In the genomic region with DNA sequence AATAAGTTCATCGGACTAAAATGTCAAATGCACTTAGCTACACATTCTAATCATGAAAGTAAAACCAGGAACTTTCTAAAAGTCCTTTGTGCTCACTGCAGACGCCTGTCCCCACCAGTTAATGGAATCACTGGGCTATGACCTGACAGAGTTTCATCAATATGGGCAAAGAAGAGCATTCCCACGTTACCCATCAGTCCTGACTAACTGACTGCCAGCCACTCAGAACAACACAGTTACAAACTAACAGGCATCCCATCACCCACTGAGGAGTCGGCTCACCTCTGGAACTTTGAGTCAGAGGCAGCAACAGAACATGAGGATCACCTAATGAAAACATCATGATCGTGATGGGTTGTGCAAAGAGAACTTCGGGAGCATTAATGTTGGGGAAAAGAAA, we compare ENCODE assay signal across 26 mouse cellular contexts.
DNase-seq lines count a peak whose midpoint lies in the region; ATAC-seq and TF ChIP-seq lines count a peak whose summit lies in the region.
"Had no signal": no experiment of that assay in that cellular context is flagged by ENCODE, and none has a peak within 500 bp of the region (broad histone marks: within the 10 kb centered on the region; RNA-seq: fewer than 3 reads in every experiment).

No protein-coding gene starts in this region.

- peak; percentile 5 for DNase-seq in embryo, embryonic 10.5 days (ENCODE audit: low spot score)
- no peak for DNase-seq in embryo, embryonic 10 days (ENCODE audit: low spot score)
- DNase-seq in kidney, adult 2 months = no peak
- peak; percentile 12 for DNase-seq in midbrain, embryonic 10.5 days (ENCODE audit: low spot score)
- no peak for DNase-seq in midbrain, postnatal 0 days (ENCODE audit: low spot score)
- DNase-seq: adrenal gland, adult 8-10 months; adrenal gland, postnatal 25 days; cerebellum, adult 11-12 months; cerebellum, adult 8-10 months; cerebellum, postnatal 10 days; cerebellum, postnatal 36 days; gastrocnemius, postnatal 25 days; heart, adult 18-20 months; heart, postnatal 10 days; heart, postnatal 36 days had no signal

- H3K9me3 ChIP-seq in kidney, embryonic 14.5 days (ENCODE audit: control insufficient read depth, low read length) = no peaks in the 10 kb centered on the region
- no peaks in the 10 kb centered on the region for H3K9me3 ChIP-seq in midbrain, embryonic 10.5 days (replicated peaks)
- H3K9me3 ChIP-seq in midbrain, postnatal 0 days (ENCODE audit: low read length) = no peaks in the 10 kb centered on the region
- H3K9me3 ChIP-seq: embryonic facial prominence, embryonic 13.5 days; forebrain, embryonic 12.5 days; forebrain, embryonic 15.5 days; heart, embryonic 15.5 days; hindbrain, embryonic 10.5 days; hindbrain, embryonic 13.5 days had no signal

- TF ChIP-seq POLR2A in kidney, adult 2 months (IDR thresholded peaks at IDR 0.05; ENCODE audit: low read depth, low read length) = no peak

- H3K4me1 ChIP-seq in kidney, embryonic 14.5 days (ENCODE audit: control insufficient read depth, insufficient read depth, low read length) = no peaks in the 10 kb centered on the region
- no peaks in the 10 kb centered on the region for H3K4me1 ChIP-seq in kidney, adult 2 months (ENCODE audit: control insufficient read depth, insufficient read depth, low read length)
- no peaks in the 10 kb centered on the region for H3K4me1 ChIP-seq in midbrain, embryonic 10.5 days
- H3K4me1 ChIP-seq in midbrain, postnatal 0 days (ENCODE audit: insufficient read depth, low read length) = no peaks in the 10 kb centered on the region
- H3K4me1 ChIP-seq: forebrain, embryonic 12.5 days; forebrain, embryonic 15.5 days; heart, embryonic 12.5 days; heart, embryonic 15.5 days; hindbrain, embryonic 13.5 days had no signal

- ATAC-seq in kidney, embryonic 14.5 days (ENCODE audit: low FRiP score, low TSS enrichment) = peak; percentile 46; the same call in 1 of the 2 replicates
- ATAC-seq in midbrain, postnatal 0 days (ENCODE audit: low FRiP score) = no peak
- ATAC-seq: activated CD4-positive, CD25-positive, alpha-beta regulatory T cell, adult 4 months; forebrain, embryonic 15.5 days; hindbrain, embryonic 16.5 days had no signal

- no peak overlapping the region for H3K4me2 ChIP-seq in kidney, embryonic 14.5 days (replicated peaks; ENCODE audit: low read depth, low read length)
- no peak overlapping the region for H3K4me2 ChIP-seq in midbrain, postnatal 0 days (ENCODE audit: low read depth, low read length, poor library complexity, severe bottlenecking)
- H3K4me2 ChIP-seq: embryonic facial prominence, embryonic 13.5 days; forebrain, embryonic 12.5 days; forebrain, embryonic 15.5 days; heart, embryonic 12.5 days; heart, embryonic 15.5 days; hindbrain, embryonic 13.5 days had no signal

- H3K9ac ChIP-seq in kidney, embryonic 14.5 days (ENCODE audit: low read depth, low read length) = no peak overlapping the region
- no peak overlapping the region for H3K9ac ChIP-seq in midbrain, postnatal 0 days (replicated peaks; ENCODE audit: low read length, poor library complexity, severe bottlenecking)
- H3K9ac ChIP-seq: embryonic facial prominence, embryonic 13.5 days; forebrain, embryonic 12.5 days; forebrain, embryonic 15.5 days; heart, embryonic 12.5 days; heart, embryonic 15.5 days; hindbrain, embryonic 13.5 days had no signal

- no peak overlapping the region for H3K4me3 ChIP-seq in kidney, embryonic 14.5 days (ENCODE audit: low read length)
- H3K4me3 ChIP-seq in kidney, adult 2 months (ENCODE audit: insufficient read depth, low read depth, low read length) = no peak overlapping the region
- H3K4me3 ChIP-seq in midbrain, embryonic 10.5 days = no peak overlapping the region
- H3K4me3 ChIP-seq in midbrain, postnatal 0 days (ENCODE audit: low read depth, low read length) = no peak overlapping the region
- H3K4me3 ChIP-seq: embryonic facial prominence, embryonic 13.5 days; erythroblast, embryonic 14.5 days; forebrain, embryonic 12.5 days; forebrain, embryonic 15.5 days; heart, embryonic 12.5 days; heart, embryonic 15.5 days; hindbrain, embryonic 10.5 days; hindbrain, embryonic 13.5 days had no signal

- TF ChIP-seq CTCF in kidney, adult 2 months (conservative IDR thresholded peaks at IDR 0.05; ENCODE audit: insufficient read depth, insufficient read length, low read depth, low read length) = no peak
- no peak for TF ChIP-seq CTCF in midbrain, postnatal 0 days (IDR thresholded peaks at IDR 0.05)

- H3K27ac ChIP-seq in kidney, embryonic 14.5 days (ENCODE audit: low read depth, low read length) = no peak overlapping the region
- no peak overlapping the region for H3K27ac ChIP-seq in kidney, adult 2 months (ENCODE audit: insufficient read depth, low read depth, low read length)
- H3K27ac ChIP-seq in midbrain, embryonic 10.5 days (replicated peaks) = no peak overlapping the region
- H3K27ac ChIP-seq in midbrain, postnatal 0 days (ENCODE audit: low read depth, low read length) = no peak overlapping the region
- H3K27ac ChIP-seq: embryonic facial prominence, embryonic 13.5 days; forebrain, embryonic 12.5 days; forebrain, embryonic 15.5 days; heart, embryonic 15.5 days; hindbrain, embryonic 10.5 days; hindbrain, embryonic 13.5 days had no signal

- no peaks in the 10 kb centered on the region for H3K27me3 ChIP-seq in kidney, embryonic 14.5 days (ENCODE audit: control insufficient read depth, insufficient read depth, low read length)
- H3K27me3 ChIP-seq in kidney, adult 2 months (replicated peaks; ENCODE audit: control insufficient read depth, insufficient read depth, low read length) = no peaks in the 10 kb centered on the region
- no peaks in the 10 kb centered on the region for H3K27me3 ChIP-seq in midbrain, embryonic 10.5 days (ENCODE audit: low read depth, poor library complexity, severe bottlenecking)
- H3K27me3 ChIP-seq in midbrain, postnatal 0 days (ENCODE audit: insufficient read depth, low read length) = no peaks in the 10 kb centered on the region
- H3K27me3 ChIP-seq: embryonic facial prominence, embryonic 13.5 days; forebrain, embryonic 12.5 days; forebrain, embryonic 15.5 days; heart, embryonic 12.5 days; heart, embryonic 15.5 days; hindbrain, embryonic 13.5 days had no signal

- H3K36me3 ChIP-seq in kidney, embryonic 14.5 days (ENCODE audit: control insufficient read depth, insufficient read depth, low read length) = no peaks in the 10 kb centered on the region
- no peaks in the 10 kb centered on the region for H3K36me3 ChIP-seq in kidney, adult 2 months (ENCODE audit: control insufficient read depth, insufficient read depth, low read length)
- H3K36me3 ChIP-seq in midbrain, embryonic 10.5 days = no peaks in the 10 kb centered on the region
- no peaks in the 10 kb centered on the region for H3K36me3 ChIP-seq in midbrain, postnatal 0 days (ENCODE audit: insufficient read depth, low read length)
- H3K36me3 ChIP-seq: embryonic facial prominence, embryonic 13.5 days; forebrain, embryonic 12.5 days; forebrain, embryonic 15.5 days; heart, embryonic 12.5 days; heart, embryonic 15.5 days; hindbrain, embryonic 10.5 days; hindbrain, embryonic 13.5 days had no signal

- 71% methylated on average over 6 of the region's 6 CpGs for WGBS in kidney, embryonic 14.5 days
- WGBS in kidney, adult 2 months = 45% methylated on average over 6 of the region's 6 CpGs
- 54% methylated on average over 6 of the region's 6 CpGs for WGBS in midbrain, embryonic 10.5 days
- WGBS in midbrain, postnatal 0 days = 27% methylated on average over 6 of the region's 6 CpGs

Comparison
In these comparisons a context has a peak if more than half of its experiments do, and no peak if none do; other contexts are left out.
1. DNase-seq: peak in embryo, embryonic 10.5 days (single experiment) and midbrain, embryonic 10.5 days (single experiment); none in embryo, embryonic 10 days (single experiment), kidney, adult 2 months (single experiment) and midbrain, postnatal 0 days (single experiment).